Mouse (Mus musculus) adrenal gland, postnatal 25 days (tissue): ENCODE measurements at regions not wholly inside any gene's neighbourhood (a gene's known extent, or its start where the extent isn't known, plus 50 kb on each side); places are given as distances from the start of the nearest gene placed in this dataset.
"Not testable (repeated sequence)": the region's sequence is repeated elsewhere in the genome, so short reads cannot be mapped to it uniquely, and the experiment has no call there.

ENCODE experiments used
- DNase-seq: peaks from one replicate; pipeline ENCODE4 v3.0.0; 2021; ENCODE audit warnings: mixed read lengths

DNA sequence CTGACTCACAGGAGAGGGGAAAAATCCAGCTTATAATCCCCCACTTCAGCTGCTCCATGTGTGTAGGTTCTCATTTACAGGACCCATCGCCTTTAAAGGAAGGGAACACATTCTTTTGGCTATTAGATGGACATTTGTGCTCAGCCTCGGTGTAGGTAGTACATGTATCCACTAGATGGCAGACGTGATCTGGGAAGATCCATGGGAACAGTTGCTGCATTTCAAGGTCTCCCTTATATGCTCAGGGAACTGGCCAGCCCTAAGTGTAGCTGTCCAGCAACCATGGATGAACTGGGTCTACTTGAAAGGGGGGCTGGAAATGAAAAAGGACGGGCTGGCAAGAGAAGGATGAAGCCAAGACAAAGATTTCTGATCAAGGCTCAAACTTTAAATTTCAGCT is 124.0 kb downstream of the Akain1 start:
- peak; percentile 9 for DNase-seq

GRCm38 (mm10) chr17:69571070-69571669 is 132.0 kb downstream of the Akain1 start:
- not testable (repeated sequence) for DNase-seq

DNA sequence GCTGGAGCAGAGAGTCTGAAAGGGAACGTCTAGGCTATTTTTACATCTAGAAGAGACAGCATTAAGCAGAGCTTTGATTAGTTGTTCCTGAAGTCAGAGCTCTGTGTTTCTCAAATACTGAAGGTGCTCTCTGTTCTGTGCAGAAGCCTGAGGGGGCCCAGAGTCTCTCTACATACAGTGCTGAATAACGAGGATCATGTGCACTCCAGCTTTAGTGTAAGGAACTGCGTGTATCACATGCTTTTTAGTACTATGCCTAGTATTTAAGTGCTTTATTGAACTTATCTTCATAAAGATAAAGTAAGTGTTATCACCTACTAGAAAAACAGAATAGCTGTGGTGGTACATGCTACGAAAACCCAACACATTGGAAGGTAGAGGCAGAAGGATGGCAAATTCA is 151.4 kb downstream of the Akain1 start:
- no peak for DNase-seq

- DNase-seq = no peak
Observed at GRCm38 (mm10) chr17:69597773-69598295, 158.7 kb downstream of the Akain1 start.

GRCm38 (mm10) chr17:69598461-69598860 is 159.3 kb downstream of the Akain1 start:
- DNase-seq = no peak

DNA sequence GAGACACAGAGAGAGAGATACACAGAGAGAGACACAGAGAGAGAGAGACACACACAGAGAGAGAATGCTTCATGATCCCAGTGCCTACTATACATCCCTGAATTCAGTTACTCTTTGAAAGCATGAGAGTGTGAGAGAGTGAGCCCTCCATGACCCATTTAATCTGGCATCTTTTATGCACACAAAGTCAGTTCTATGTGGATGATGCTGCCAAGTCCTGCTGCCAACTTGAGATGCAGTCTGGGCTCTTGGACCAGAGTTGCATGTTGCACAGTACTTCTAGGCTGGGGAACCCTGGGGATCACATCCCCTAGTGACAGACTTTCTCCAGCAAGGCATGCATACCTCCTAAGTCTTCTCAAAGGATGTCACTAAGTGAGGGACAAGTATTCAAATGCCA is 164.5 kb downstream of the Akain1 start:
- DNase-seq = no peak

DNA sequence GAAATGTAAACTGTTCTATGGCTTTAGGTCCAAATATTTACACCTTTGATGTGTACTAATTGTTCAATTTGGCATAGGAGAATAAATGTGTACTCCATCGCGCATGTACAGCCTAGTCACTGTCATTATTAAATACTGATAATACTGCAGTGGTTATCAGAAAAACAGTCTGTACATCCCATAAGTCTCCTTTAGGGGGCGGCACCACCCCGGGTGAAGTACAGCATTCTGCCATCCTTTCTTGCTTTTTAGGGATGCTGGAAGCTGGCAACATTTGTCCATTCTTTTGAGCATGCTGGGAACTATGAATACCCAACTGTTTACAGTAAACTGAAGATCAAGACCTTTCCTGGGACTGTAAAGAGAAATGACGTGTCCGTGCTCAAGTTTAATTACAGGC is 165.6 kb downstream of the Akain1 start:
- DNase-seq = peak; percentile 13

GRCm38 (mm10) chr17:69605458-69605857 is 166.3 kb downstream of the Akain1 start:
- DNase-seq = no peak

DNA sequence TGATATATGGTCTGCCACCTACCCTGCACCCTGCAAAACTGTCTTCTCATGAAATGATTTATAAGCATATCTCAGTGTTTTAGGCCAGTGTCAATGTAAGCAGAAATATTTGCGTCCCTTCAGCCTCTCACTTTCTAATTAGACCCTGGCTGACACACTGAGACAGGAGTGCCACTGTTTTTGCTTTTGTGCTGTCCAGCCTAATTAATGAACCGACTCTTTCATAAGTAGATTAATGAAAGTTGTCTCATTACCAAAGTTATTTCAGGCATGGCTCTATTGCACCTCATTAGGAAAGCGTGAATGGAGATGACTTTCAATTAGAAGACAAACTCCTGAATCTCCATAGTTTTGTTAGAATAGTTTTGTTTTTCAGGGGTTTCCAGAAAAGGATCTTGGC is 192.3 kb downstream of the Akain1 start:
- no peak for DNase-seq

GRCm38 (mm10) chr17:69650496-69650895 is 211.4 kb downstream of the Akain1 start:
- not testable (repeated sequence) for DNase-seq

DNA sequence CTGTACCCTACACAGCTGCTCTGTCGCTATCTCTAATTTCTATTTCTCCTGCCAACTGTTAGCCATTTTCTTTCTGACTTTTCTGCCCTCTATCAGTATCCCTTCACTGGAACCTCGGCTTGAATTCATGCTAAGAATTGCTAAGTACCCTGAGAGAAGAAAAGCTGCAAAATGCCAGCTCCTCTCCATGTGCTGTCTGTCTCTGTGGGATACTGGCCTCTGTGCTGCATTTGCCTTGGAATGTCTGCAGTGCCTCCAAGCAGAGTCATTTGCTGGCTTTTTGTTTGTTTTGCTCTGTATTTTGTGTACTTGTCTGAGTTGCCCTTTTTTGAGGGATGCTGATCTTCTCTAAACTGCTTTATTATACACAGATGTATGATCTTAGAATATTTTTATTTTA is 215.5 kb downstream of the Akain1 start:
- no peak for DNase-seq

- peak; percentile 64 for DNase-seq
Observed at GRCm38 (mm10) chr17:69672530-69672929, 233.4 kb downstream of the Akain1 start.

- DNase-seq = no peak
Observed at GRCm38 (mm10) chr17:69683091-69683490, 244.0 kb downstream of the Akain1 start.

GRCm38 (mm10) chr17:69685625-69686257 is 246.6 kb downstream of the Akain1 start:
- DNase-seq = no peak

DNA sequence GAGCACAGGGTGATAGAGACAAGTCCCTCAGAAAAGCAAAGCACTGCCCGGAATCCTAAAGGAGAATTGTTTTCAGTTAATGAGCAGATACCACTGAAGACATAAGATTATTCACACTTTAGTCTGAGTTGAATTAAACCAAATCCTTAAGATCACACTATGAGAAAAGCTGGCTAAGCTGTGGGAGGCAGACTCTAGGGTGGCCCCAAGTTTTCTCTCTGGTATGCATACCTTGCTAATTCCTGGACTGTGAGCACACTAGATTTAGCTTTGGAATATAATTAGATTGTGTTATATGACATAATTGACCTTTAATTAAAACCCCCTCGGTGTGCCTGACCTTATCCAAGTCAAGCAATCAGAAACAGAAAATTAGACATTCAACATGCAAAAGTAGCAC is 247.3 kb downstream of the Akain1 start:
- no peak for DNase-seq

DNA sequence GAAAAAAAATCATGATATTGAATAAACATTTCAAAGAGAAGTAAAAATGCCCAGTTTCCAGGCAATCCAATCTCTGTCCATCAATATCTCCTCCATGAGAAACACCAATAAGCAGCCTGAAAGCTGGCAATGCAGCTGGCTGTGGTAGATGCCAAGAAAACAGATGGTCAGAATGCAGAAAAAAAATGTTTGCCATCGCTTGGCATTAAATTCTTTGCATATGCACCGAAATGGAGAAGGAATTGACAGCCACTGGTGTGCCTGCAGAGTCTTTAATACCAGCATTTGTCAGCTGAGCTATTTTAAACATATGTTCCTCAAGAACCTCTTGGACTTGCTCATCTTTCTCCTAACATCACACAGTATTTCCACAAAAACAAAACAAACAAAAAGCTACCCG is 256.2 kb downstream of the Akain1 start:
- DNase-seq = no peak

DNA sequence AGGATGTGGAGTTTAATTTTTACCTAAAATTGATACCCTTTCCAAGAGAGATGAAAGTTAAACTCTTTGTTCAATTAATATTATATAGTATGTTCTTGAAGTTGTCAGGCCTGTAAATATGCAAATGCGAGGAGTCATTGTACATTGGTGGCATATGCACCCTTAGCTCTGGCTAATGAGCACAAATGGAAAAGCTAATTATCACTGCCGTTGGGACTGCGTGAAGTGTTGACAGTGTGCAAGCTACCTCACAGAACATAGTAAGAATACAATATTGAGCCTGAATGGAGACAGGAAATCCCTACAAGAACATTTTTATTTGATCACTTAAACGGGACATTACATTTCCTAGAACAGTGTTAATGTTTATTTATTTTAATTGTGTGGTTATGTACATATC is 241.5 kb upstream of the Dlgap1 start:
- no peak for DNase-seq

DNA sequence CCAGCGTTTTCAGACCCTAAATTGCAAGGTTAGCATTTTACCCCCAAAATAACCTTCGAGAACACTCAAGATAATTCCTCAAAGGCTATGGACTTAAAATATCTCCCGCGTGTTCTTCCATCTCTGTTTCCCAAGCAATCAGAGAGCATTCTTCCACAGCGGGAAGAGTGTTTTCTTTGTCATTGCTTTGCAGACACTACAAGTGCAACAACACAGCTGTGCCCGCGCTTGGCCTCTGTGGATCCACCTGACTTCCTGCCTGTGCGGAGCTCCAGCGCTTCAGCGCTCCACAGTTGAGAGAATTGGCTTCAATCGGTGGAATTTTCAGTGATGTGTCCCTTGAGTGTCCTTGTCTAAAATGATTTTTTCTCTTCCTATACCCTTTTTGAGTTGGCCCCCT is 235.9 kb upstream of the Dlgap1 start:
- no peak for DNase-seq

DNA sequence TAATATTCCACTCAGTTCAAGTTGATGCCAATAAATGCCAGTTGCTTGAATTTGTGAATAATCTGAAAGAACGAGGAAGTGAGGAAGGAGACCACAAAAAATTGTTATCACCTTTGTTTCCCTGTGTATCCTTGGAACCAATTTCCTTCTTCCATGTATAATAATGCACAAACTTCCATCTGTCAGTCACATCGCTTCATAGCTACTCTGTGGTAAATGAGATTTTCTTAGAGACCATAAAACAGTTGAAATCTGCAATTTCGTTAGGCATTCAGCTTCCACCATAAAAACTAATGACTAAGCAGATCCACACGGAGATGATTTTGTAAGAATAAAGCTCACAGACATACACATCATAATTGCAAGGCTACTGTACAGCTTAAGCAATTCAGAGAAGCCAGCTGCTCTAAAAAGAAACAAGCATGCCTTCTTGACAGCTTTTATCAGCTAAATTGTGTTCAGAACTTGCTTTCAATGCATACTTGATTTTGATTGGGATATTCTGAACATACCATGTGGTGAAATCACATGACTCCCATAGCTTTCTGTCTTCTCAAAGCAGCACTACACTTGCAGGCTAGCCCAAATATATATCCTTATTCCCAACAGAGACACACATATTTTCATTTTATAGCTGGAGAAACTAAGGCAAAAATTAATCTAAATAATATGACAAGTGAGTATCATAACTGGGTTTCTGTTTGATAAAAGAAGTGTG is 232.3 kb upstream of the Dlgap1 start:
- DNase-seq = no peak

- no peak for DNase-seq
Observed at GRCm38 (mm10) chr17:69769002-69769421, 199.9 kb upstream of the Dlgap1 start.

DNA sequence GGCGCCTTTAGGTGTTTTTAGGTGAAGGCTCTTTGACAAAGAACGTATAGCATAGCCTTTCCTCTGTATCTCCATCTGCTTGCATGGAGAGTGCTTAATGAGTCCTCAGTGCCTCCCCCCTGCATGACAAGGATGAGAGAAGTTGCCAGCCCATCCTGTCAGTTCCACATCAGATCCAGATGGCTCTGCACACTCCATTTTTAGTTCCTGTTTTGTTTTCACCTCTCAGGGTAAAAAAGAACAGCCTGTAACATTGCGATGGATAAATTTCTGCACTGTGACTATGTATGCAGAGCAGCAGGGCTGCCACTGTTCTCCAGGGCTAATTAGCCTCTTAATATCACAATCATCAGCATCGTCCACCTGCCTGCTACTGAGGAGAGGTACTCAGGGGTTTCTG is 198.8 kb upstream of the Dlgap1 start:
- no peak for DNase-seq

DNA sequence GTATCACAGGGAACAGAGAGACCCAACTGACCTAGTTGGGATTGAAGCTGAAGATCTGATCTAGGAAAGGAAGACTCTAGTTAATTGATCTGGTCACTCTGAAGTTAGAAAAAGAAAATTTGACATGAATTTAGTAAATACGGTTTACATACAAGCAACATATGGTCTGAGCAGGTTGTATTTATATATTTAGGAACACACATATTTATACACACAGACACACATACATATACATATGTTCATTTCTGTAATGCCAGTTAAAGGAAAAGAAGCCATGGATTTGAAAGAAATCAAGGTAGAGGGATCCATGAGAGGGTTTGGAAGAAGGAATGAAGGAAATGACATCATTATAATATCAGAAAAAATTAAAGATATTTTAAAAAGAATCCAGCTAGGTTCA is 187.7 kb upstream of the Dlgap1 start:
- DNase-seq = no peak

- no peak for DNase-seq
Observed at GRCm38 (mm10) chr17:69786985-69787384, 181.9 kb upstream of the Dlgap1 start.

DNA sequence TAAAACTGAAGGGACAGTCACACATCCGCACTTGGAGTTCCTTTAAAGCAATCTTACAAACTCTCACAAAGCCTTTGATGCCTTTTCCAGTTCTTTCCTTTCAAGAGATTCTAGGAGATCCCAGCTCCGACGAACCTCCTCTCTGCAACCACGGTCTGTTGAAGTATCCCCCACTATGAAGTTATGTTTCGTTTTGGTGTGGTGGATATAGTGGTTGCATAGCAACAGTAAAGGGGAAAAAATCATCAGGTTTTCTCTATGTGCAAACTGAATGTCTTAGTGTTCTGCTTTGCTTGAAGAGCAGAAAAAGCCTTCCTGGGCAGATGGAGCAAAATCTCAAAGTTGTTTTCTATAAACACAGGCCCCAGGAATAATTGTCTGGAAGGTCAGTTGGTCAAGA is 147.4 kb upstream of the Dlgap1 start:
- no peak for DNase-seq
